ENCODE assay signal across 46 mouse cellular contexts in the genomic region with DNA sequence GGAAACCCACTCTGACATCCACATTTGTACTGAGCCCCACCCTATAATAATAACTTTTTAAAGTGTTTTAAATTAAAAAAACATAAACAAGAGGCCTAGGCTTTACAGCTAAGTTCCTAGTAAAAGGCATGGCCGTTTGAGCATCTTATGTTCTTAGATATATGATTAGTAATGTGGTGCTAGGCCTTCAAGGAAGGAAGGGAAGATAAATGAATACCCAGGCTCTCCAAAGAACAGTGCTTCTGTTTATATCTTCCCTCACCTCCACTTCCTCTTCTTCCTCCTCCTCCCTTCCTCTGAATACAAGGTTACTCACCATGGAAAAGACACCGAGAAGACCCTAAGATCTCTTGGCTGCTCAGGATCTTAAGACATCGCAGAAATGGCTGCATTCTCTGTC. TPM values are rescaled to one million over a fixed set of nuclear protein-coding genes. Genes with fewer than 3 reads are reported as not detected.
"Had no signal": no experiment of that assay in that cellular context is flagged by ENCODE, and none has a peak within 500 bp of the region (broad histone marks: within the 10 kb centered on the region; RNA-seq: fewer than 3 reads in every experiment).

No protein-coding gene starts in this region.

- H3K36me3 ChIP-seq: limb, embryonic 12.5 days; limb, embryonic 13.5 days; limb, embryonic 15.5 days; liver, embryonic 12.5 days; liver, embryonic 13.5 days; liver, embryonic 15.5 days; lung, embryonic 15.5 days; midbrain, embryonic 10.5 days; midbrain, embryonic 12.5 days; midbrain, embryonic 15.5 days had no signal

- H3K27ac ChIP-seq: limb, embryonic 10.5 days; limb, embryonic 12.5 days; limb, embryonic 13.5 days; limb, embryonic 15.5 days; liver, embryonic 12.5 days; liver, embryonic 13.5 days; liver, embryonic 14.5 days; liver, embryonic 15.5 days; lung, embryonic 15.5 days; macrophage; midbrain, embryonic 10.5 days; midbrain, embryonic 12.5 days; midbrain, embryonic 13.5 days; midbrain, embryonic 15.5 days had no signal

- H3K9ac ChIP-seq: limb, embryonic 12.5 days; limb, embryonic 13.5 days; limb, embryonic 15.5 days; liver, embryonic 12.5 days; liver, embryonic 13.5 days; liver, embryonic 14.5 days; liver, embryonic 15.5 days; liver, postnatal 0 days; lung, embryonic 14.5 days; lung, embryonic 15.5 days; midbrain, embryonic 12.5 days; midbrain, embryonic 13.5 days; midbrain, embryonic 15.5 days had no signal

- H3K4me3 ChIP-seq: limb, embryonic 10.5 days; limb, embryonic 12.5 days; limb, embryonic 13.5 days; limb, embryonic 15.5 days; liver, embryonic 12.5 days; liver, embryonic 13.5 days; liver, embryonic 15.5 days; lung, embryonic 15.5 days; megakaryocyte, embryonic 14.5 days; midbrain, embryonic 10.5 days; midbrain, embryonic 12.5 days; midbrain, embryonic 13.5 days; midbrain, embryonic 15.5 days; myocyte had no signal

- DNase-seq: left cerebral cortex, postnatal 4 days; liver; liver, embryonic 13.5 days; liver, postnatal 0 days; lung, adult 18-20 months; lung, adult 2 months; lung, embryonic 14.5 days; lung, postnatal 10 days; lung, postnatal 14 days; lung, postnatal 36 days; lung, postnatal 4 days; midbrain, embryonic 14.5 days had no signal

- ATAC-seq: liver, embryonic 12.5 days; liver, postnatal 0 days; lung, postnatal 0 days; midbrain, embryonic 13.5 days; midbrain, embryonic 15.5 days; midbrain, embryonic 16.5 days had no signal

- H3K4me1 ChIP-seq: limb, embryonic 12.5 days; limb, embryonic 13.5 days; limb, embryonic 15.5 days; lung, embryonic 15.5 days; midbrain, embryonic 13.5 days; midbrain, embryonic 15.5 days had no signal

- H3K9me3 ChIP-seq: limb, embryonic 10.5 days; limb, embryonic 12.5 days; limb, embryonic 13.5 days; limb, embryonic 15.5 days; liver, embryonic 12.5 days; liver, embryonic 13.5 days; liver, embryonic 15.5 days; lung, embryonic 15.5 days; megakaryocyte, embryonic 14.5 days; midbrain, embryonic 10.5 days; midbrain, embryonic 12.5 days; midbrain, embryonic 13.5 days; midbrain, embryonic 15.5 days had no signal

- H3K27me3 ChIP-seq: limb, embryonic 15.5 days; midbrain, embryonic 15.5 days had no signal

RNA-seq across cellular contexts. Expression of a gene that starts 7.7 kb away (rescaled TPM):
- total RNA-seq: left cerebral cortex, adult 8-10 months; left cerebral cortex, postnatal 10 days; left cerebral cortex, postnatal 14 days; left cerebral cortex, postnatal 36 days; left cerebral cortex, postnatal 4 days; liver, adult 2 months; megakaryocyte progenitor cell, adult 5-6 weeks; megakaryocyte, adult 5-6 weeks; megakaryocyte-erythroid progenitor cell, adult 5-6 weeks; midbrain, postnatal 0 days had no signal
- polyA plus RNA-seq: limb, embryonic 10.5 days; limb, embryonic 11.5 days; limb, embryonic 12.5 days; limb, embryonic 13.5 days; limb, embryonic 14.5 days; limb, embryonic 15.5 days; liver, adult 2 months; liver, embryonic 11.5 days; liver, embryonic 12.5 days; liver, embryonic 13.5 days; liver, embryonic 14.5 days; liver, embryonic 15.5 days; liver, embryonic 16.5 days; liver, postnatal 0 days; lung, adult 2 months; lung, embryonic 14.5 days; lung, embryonic 15.5 days; lung, embryonic 16.5 days; macrophage; midbrain, embryonic 10.5 days; midbrain, embryonic 11.5 days; midbrain, embryonic 12.5 days; midbrain, embryonic 13.5 days; midbrain, embryonic 14.5 days; midbrain, embryonic 15.5 days; midbrain, embryonic 16.5 days; midbrain, postnatal 0 days; myocyte; neural tube, embryonic 11.5 days had no signal

RNA-seq across cellular contexts. Expression of a gene that starts 25.0 kb away (rescaled TPM):
- total RNA-seq: left cerebral cortex, postnatal 10 days; left cerebral cortex, postnatal 14 days; left cerebral cortex, postnatal 4 days; liver, adult 2 months; megakaryocyte progenitor cell, adult 5-6 weeks; megakaryocyte, adult 5-6 weeks; megakaryocyte-erythroid progenitor cell, adult 5-6 weeks; monocyte, adult 5-6 weeks had no signal
- polyA plus RNA-seq: liver, embryonic 11.5 days; liver, embryonic 16.5 days; liver, postnatal 0 days; lung, embryonic 14.5 days; lung, postnatal 0 days; macrophage; midbrain, embryonic 11.5 days; midbrain, embryonic 14.5 days; midbrain, embryonic 15.5 days; midbrain, embryonic 16.5 days; neural tube, embryonic 11.5 days had no signal

RNA-seq across cellular contexts. Expression of a gene that starts 36.4 kb away (rescaled TPM):
- total RNA-seq: megakaryocyte progenitor cell, adult 5-6 weeks; megakaryocyte, adult 5-6 weeks; megakaryocyte-erythroid progenitor cell, adult 5-6 weeks; monocyte, adult 5-6 weeks had no signal
- polyA plus RNA-seq: macrophage had no signal

RNA-seq across cellular contexts. Expression of a gene that starts 49.5 kb away (rescaled TPM):
- total RNA-seq: left cerebral cortex, postnatal 10 days; left cerebral cortex, postnatal 14 days; left cerebral cortex, postnatal 4 days; midbrain, postnatal 0 days had no signal
- polyA plus RNA-seq: myocyte had no signal
